Mouse (Mus musculus) stomach, postnatal 0 days (tissue): ENCODE data around the gene Icos.

Experiments
- CTCF ChIP-seq: IDR thresholded peaks from 2 replicates; pipeline ENCODE4 v1.5.1; 2016; ENCODE audit warnings: antibody characterized with exemption, low read depth, mild to moderate bottlenecking, moderate library complexity
- EP300 ChIP-seq: optimal IDR thresholded peaks from 2 replicates; pipeline ENCODE3; 2016; ENCODE audit warnings: antibody characterized with exemption

DNA sequence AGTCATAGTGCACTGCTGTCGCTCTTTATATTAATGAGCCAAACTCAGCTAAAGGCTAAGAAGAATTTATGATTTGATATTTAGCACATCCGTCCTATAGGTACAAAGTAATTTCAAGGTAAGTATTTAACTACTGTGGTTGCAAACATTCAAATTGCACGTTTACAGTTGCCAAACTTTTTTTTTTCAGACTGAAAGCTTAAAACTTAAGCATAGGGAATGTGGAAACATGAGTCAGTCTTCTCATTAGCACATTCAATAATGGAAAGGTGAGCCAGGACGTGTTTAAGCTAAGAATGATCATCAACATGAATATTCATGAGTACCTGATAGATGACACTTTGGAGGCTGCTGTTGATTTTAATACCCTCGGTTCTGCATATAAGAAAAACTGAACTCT is 11.4 kb downstream of the Icos start:
- TF ChIP-seq CTCF: no peak
- TF ChIP-seq EP300: no peak
